8 mouse cellular contexts compared by ENCODE assay signal in genomic region chr11:89058515-89059270, GRCm38 (mm10). TPM values are rescaled to one million over a fixed set of nuclear protein-coding genes. Genes with fewer than 3 reads are reported as not detected.
DNase-seq lines count a peak whose midpoint lies in the region; ATAC-seq lines count a peak whose summit lies in the region.

No protein-coding gene starts in this region.

- peaks cover 40% of the 10 kb centered on the region for H3K4me1 ChIP-seq in heart, embryonic 10.5 days
- H3K4me1 ChIP-seq in liver, embryonic 12.5 days: peaks cover 36% of the 10 kb centered on the region

- H3K4me2 ChIP-seq in liver, embryonic 12.5 days: peak overlapping the region; percentile 99

- WGBS in heart, embryonic 10.5 days: 66% methylated on average over 11 of the region's 11 CpGs
- 58% methylated on average over 11 of the region's 11 CpGs for WGBS in liver, embryonic 12.5 days (ENCODE audit: insufficient replicate concordance)

- H3K27ac ChIP-seq in heart, embryonic 10.5 days: no peak overlapping the region; the same call in 1 of the 2 replicates
- H3K27ac ChIP-seq in liver, embryonic 12.5 days: no peak overlapping the region

- no peaks in the 10 kb centered on the region for H3K27me3 ChIP-seq in heart, embryonic 10.5 days (ENCODE audit: insufficient read depth, poor library complexity, severe bottlenecking)
- no peaks in the 10 kb centered on the region for H3K27me3 ChIP-seq in liver, embryonic 12.5 days (replicated peaks)

- peaks cover 17% of the 10 kb centered on the region for H3K36me3 ChIP-seq in heart, embryonic 10.5 days
- H3K36me3 ChIP-seq in liver, embryonic 12.5 days: peaks cover 10% of the 10 kb centered on the region; the same call in 1 of the 2 replicates

- no peak for ATAC-seq in liver, embryonic 12.5 days

- peak overlapping the region; percentile 95 for H3K4me3 ChIP-seq in heart, embryonic 10.5 days
- peak overlapping the region; percentile 80; the same call in 1 of the 2 replicates for H3K4me3 ChIP-seq in liver, embryonic 12.5 days

- no peaks in the 10 kb centered on the region for H3K9me3 ChIP-seq in heart, embryonic 10.5 days
- H3K9me3 ChIP-seq in liver, embryonic 12.5 days (replicated peaks): no peaks in the 10 kb centered on the region

- H3K9ac ChIP-seq in liver, embryonic 12.5 days: 0 out of 2 replicates have a peak overlapping the region, but pooled peaks have one; percentile 81

- peak; percentile 74 for DNase-seq in heart, embryonic 10.5 days (ENCODE audit: low spot score)
- DNase-seq in heart, postnatal 25 days (ENCODE audit: low spot score): no peak
- peak; percentile 59 for DNase-seq in T-cell, adult 2 months (ENCODE audit: low spot score)
- peak; percentile 25 for DNase-seq in heart, postnatal 4 days
- peak; percentile 59 for DNase-seq in retina, adult 2 months (ENCODE audit: low read depth, low spot score)
- no peak for DNase-seq in left cerebral cortex, postnatal 14 days (ENCODE audit: low spot score in 2 of 2)
- no peak for DNase-seq in ovary, postnatal 10 days (ENCODE audit: low spot score)

- intact Hi-C loops in heart, postnatal 25 days (cut with DNase I): loop anchor here (2.0 kb wide), 1 partner anchor 58 kb away; no protein-coding TSS in a partner anchor
- intact Hi-C loops in left cerebral cortex, postnatal 14 days (cut with DNase I): no loop called here

RNA-seq across cellular contexts. Expression of gene Dgke, which starts 8.0 kb away (rescaled TPM):
- 5.3 and 8.1 TPM in 2 replicates for polyA plus RNA-seq in heart, embryonic 10.5 days (2016; fragmentation: Nextera tagmentation; extraction: Ambion mirVana)
- total RNA-seq in heart, postnatal 25 days (2021): 10 to 100 TPM in 1 of 2 experiments, 1 to 10 TPM in 1; 9.4 to 10.6 TPM
- 10 to 100 TPM; 12.4 to 13.6 TPM for total RNA-seq in heart, postnatal 4 days (2021)
- 1.6 and 1.7 TPM in 2 replicates for polyA plus RNA-seq in liver, embryonic 12.5 days (2016; fragmentation: Nextera tagmentation; extraction: Ambion mirVana)
- total RNA-seq in left cerebral cortex, postnatal 14 days (2021): 10 to 100 TPM; 44.9 to 47.8 TPM

RNA-seq across cellular contexts. Expression of gene Gm525, which starts 14.9 kb away (rescaled TPM):
- not detected in 2 replicates for polyA plus RNA-seq in heart, embryonic 10.5 days (2016; fragmentation: Nextera tagmentation; extraction: Ambion mirVana)
- not detected for total RNA-seq in heart, postnatal 25 days (2021)
- total RNA-seq in heart, postnatal 4 days (2021): not detected
- polyA plus RNA-seq in liver, embryonic 12.5 days (2016; fragmentation: Nextera tagmentation; extraction: Ambion mirVana): not detected in 2 replicates
- total RNA-seq in left cerebral cortex, postnatal 14 days (2021): not detected

RNA-seq across cellular contexts. Expression of gene Trim25, which starts 59.5 kb away (rescaled TPM):
- polyA plus RNA-seq in heart, embryonic 10.5 days (2016; fragmentation: Nextera tagmentation; extraction: Ambion mirVana): 12.7 and 13.9 TPM in 2 replicates
- total RNA-seq in heart, postnatal 25 days (2021): 10 to 100 TPM; 20.5 to 22.7 TPM
- 10 to 100 TPM; 31.3 to 32.8 TPM for total RNA-seq in heart, postnatal 4 days (2021)
- 23.1 and 25.9 TPM in 2 replicates for polyA plus RNA-seq in liver, embryonic 12.5 days (2016; fragmentation: Nextera tagmentation; extraction: Ambion mirVana)
- total RNA-seq in left cerebral cortex, postnatal 14 days (2021): 1 to 10 TPM; 3.2 to 4.8 TPM

Comparison
In these comparisons a context has a peak if more than half of its experiments do, and no peak if none do; other contexts are left out.
1. DNase-seq: peak in heart, embryonic 10.5 days (single experiment), T-cell, adult 2 months (single experiment), heart, postnatal 4 days (single experiment) and retina, adult 2 months (single experiment); none in heart, postnatal 25 days (single experiment), left cerebral cortex, postnatal 14 days (0 of 2) and ovary, postnatal 10 days (single experiment).